Mouse (Mus musculus): ENCODE results near the gene H2afz.
"Not testable (repeated sequence)": the region's sequence is repeated elsewhere in the genome, so short reads cannot be mapped to it uniquely, and the experiment has no call there.

Gene H2afz

GRCm38 (mm10) chr3:137863330-137864123 is 760 bp upstream of the H2afz start:
- DNase-seq (ENCODE audit: low spot score in 2 of 2) = no peak

GRCm38 (mm10) chr3:137864988-137865982 is 998 bp downstream of the H2afz start:
- DNase-seq (ENCODE audit: low spot score in 2 of 2) = peak; percentile 77 to 91

GRCm38 (mm10) chr3:137867133-137867436 is 2.8 kb downstream of the H2afz start:
- no peak for DNase-seq (ENCODE audit: low spot score in 2 of 2)

- DNase-seq (ENCODE audit: low spot score in 2 of 2) = peak in 1 of 2 experiments; percentile 65
Observed at GRCm38 (mm10) chr3:137867437-137868093, 3.3 kb downstream of the H2afz start, which contains the start of gene Dnajb14. TSS of gene Dnajb14 (plus strand) at chr3:137867675.

GRCm38 (mm10) chr3:137868094-137868913 is 4.0 kb downstream of the H2afz start:
- DNase-seq (ENCODE audit: low spot score in 2 of 2) = no peak

- DNase-seq (ENCODE audit: low spot score in 2 of 2) = no peak
Observed at GRCm38 (mm10) chr3:137869395-137869794, 5.1 kb downstream of the H2afz start.

GRCm38 (mm10) chr3:137879313-137879712 is 15.0 kb downstream of the H2afz start:
- no peak for DNase-seq (ENCODE audit: low spot score in 2 of 2)

- DNase-seq (ENCODE audit: low spot score in 2 of 2) = no peak
Observed at GRCm38 (mm10) chr3:137880109-137880748, 15.9 kb downstream of the H2afz start.

GRCm38 (mm10) chr3:137881093-137881492 is 16.8 kb downstream of the H2afz start:
- no peak for DNase-seq (ENCODE audit: low spot score in 2 of 2)

- no peak for DNase-seq (ENCODE audit: low spot score in 2 of 2)
Observed at GRCm38 (mm10) chr3:137887961-137888360, 23.7 kb downstream of the H2afz start.

GRCm38 (mm10) chr3:137891089-137891488 is 26.8 kb downstream of the H2afz start:
- DNase-seq (ENCODE audit: low spot score in 2 of 2) = no peak

GRCm38 (mm10) chr3:137892118-137892517 is 27.8 kb downstream of the H2afz start:
- no peak for DNase-seq (ENCODE audit: low spot score in 2 of 2)

- DNase-seq (ENCODE audit: low spot score in 2 of 2) = no peak
Observed at GRCm38 (mm10) chr3:137893789-137894188, 29.5 kb downstream of the H2afz start.

GRCm38 (mm10) chr3:137895196-137895595 is 30.9 kb downstream of the H2afz start:
- DNase-seq (ENCODE audit: low spot score in 2 of 2) = no peak

- DNase-seq (ENCODE audit: low spot score in 2 of 2) = no peak
Observed at GRCm38 (mm10) chr3:137896386-137896785, 32.1 kb downstream of the H2afz start.

- DNase-seq (ENCODE audit: low spot score in 2 of 2) = no peak
Observed at GRCm38 (mm10) chr3:137896867-137897266, 32.6 kb downstream of the H2afz start.

GRCm38 (mm10) chr3:137897685-137898084 is 33.4 kb downstream of the H2afz start:
- DNase-seq (ENCODE audit: low spot score in 2 of 2) = no peak

- DNase-seq (ENCODE audit: low spot score in 2 of 2) = no peak
Observed at GRCm38 (mm10) chr3:137900149-137900548, 35.9 kb downstream of the H2afz start.

- DNase-seq (ENCODE audit: low spot score in 2 of 2) = no peak
Observed at GRCm38 (mm10) chr3:137913093-137913492, 48.8 kb downstream of the H2afz start.

GRCm38 (mm10) chr3:137914567-137914966 is 50.3 kb downstream of the H2afz start:
- not testable (repeated sequence) for DNase-seq (ENCODE audit: low spot score in 2 of 2)

Measured in urinary bladder, postnatal 4 days (tissue).